Mouse (Mus musculus) adrenal gland, postnatal 14 days (tissue): ENCODE results near the gene Tex33. TPM values are rescaled to one million over a fixed set of nuclear protein-coding genes. Genes with fewer than 3 reads are reported as not detected.

ENCODE experiments used
- DNase-seq: peaks from one replicate; pipeline ENCODE4 v3.0.0; 2021; ENCODE audit warnings: mixed read lengths
- long read RNA-seq, 2 experiments: library from polyadenylated mRNA; stranded (forward); transcript quantifications; one replicate each; pipeline ENCODE4 v2.0.0; 2021
- total RNA-seq: library from RNA; stranded (reverse); gene quantifications from 2 replicates; pipeline ENCODE4 v1.2.3, GENCODE M21; 2021

The Tex33 gene
- total RNA-seq = not detected in 2 replicates
- long read RNA-seq, experiment 1, partial matches to known transcripts = 0 of 4 reads
- long read RNA-seq, experiment 1, other reads (novel, unspliced or antisense) = 4 of 4 reads
- long read RNA-seq, experiment 2 = 0 reads

- no peak for DNase-seq
Observed at GRCm38 (mm10) chr15:78395478-78395962, at the start of gene Tex33. Gene Tex33 (minus strand): TSS chr15:78395912.

- peak; percentile 59 for DNase-seq
Observed at GRCm38 (mm10) chr15:78443857-78444256, 48.1 kb upstream of the Tex33 start.

GRCm38 (mm10) chr15:78442231-78442630 lies 46.5 kb upstream of the Tex33 start:
- DNase-seq = no peak

- no peak for DNase-seq
Observed at GRCm38 (mm10) chr15:78438973-78439372, 43.3 kb upstream of the Tex33 start.

GRCm38 (mm10) chr15:78438505-78438904 lies 42.8 kb upstream of the Tex33 start:
- no peak for DNase-seq

- peak; percentile 81 for DNase-seq
Observed at GRCm38 (mm10) chr15:78438018-78438394, 42.3 kb upstream of the Tex33 start.

GRCm38 (mm10) chr15:78437237-78438017 lies 41.7 kb upstream of the Tex33 start:
- peak; percentile 86 for DNase-seq

GRCm38 (mm10) chr15:78436380-78437192 lies 40.9 kb upstream of the Tex33 start:
- peak; percentile 96 for DNase-seq

GRCm38 (mm10) chr15:78435681-78436080 lies 40.0 kb upstream of the Tex33 start:
- no peak for DNase-seq

- DNase-seq = peak; percentile 68
Observed at GRCm38 (mm10) chr15:78434896-78435520, 39.3 kb upstream of the Tex33 start.

- no peak for DNase-seq
Observed at GRCm38 (mm10) chr15:78431541-78432121, 35.9 kb upstream of the Tex33 start.

GRCm38 (mm10) chr15:78430874-78431273 lies 35.2 kb upstream of the Tex33 start:
- DNase-seq = no peak

GRCm38 (mm10) chr15:78429871-78430622 lies 34.3 kb upstream of the Tex33 start:
- DNase-seq = no peak

- no peak for DNase-seq
Observed at GRCm38 (mm10) chr15:78429139-78429459, 33.4 kb upstream of the Tex33 start.

- DNase-seq = peak; percentile 88
Observed at GRCm38 (mm10) chr15:78428391-78429138, 32.9 kb upstream of the Tex33 start, which contains the start of gene Kctd17. Gene Kctd17 (plus strand): TSS chr15:78428564.

GRCm38 (mm10) chr15:78425230-78425629 lies 29.5 kb upstream of the Tex33 start:
- no peak for DNase-seq

- DNase-seq = no peak
Observed at GRCm38 (mm10) chr15:78424507-78424906, 28.8 kb upstream of the Tex33 start.

GRCm38 (mm10) chr15:78422046-78422956 lies 26.6 kb upstream of the Tex33 start:
- peak; percentile 93 for DNase-seq

GRCm38 (mm10) chr15:78420395-78420794 lies 24.7 kb upstream of the Tex33 start:
- DNase-seq = no peak

- no peak for DNase-seq
Observed at GRCm38 (mm10) chr15:78416937-78417336, 21.2 kb upstream of the Tex33 start.
